Mouse (Mus musculus): ENCODE measurements at regions not wholly inside any gene's neighbourhood (a gene's known extent, or its start where the extent isn't known, plus 50 kb on each side); places are given as distances from the start of the nearest gene placed in this dataset.

GRCm38 (mm10) chr5:50570701-50571100 is 511.9 kb upstream of the Adgra3 start:
- H3K27me3 ChIP-seq: no peaks in the 10 kb centered on the region
- H3K36me3 ChIP-seq: no peaks in the 10 kb centered on the region
- H3K9ac ChIP-seq: no peak overlapping the region
- ATAC-seq (ENCODE audit: low FRiP score): no peak
- H3K4me3 ChIP-seq: no peak overlapping the region
- H3K9me3 ChIP-seq: no peaks in the 10 kb centered on the region
- no peak overlapping the region for H3K27ac ChIP-seq
- H3K4me1 ChIP-seq (replicated peaks): no peaks in the 10 kb centered on the region
- 81% methylated on average over 5 of the region's 5 CpGs for WGBS
- no peak overlapping the region for H3K4me2 ChIP-seq

- Histone ChIP-seq H3K4me3 (no peak overlapping the region), H3K4me1 (replicated peaks) (no peaks in the 10 kb centered on the region), H3K36me3 (no peaks in the 10 kb centered on the region), H3K27ac (no peak overlapping the region), H3K4me2 (no peak overlapping the region), H3K27me3 (no peaks in the 10 kb centered on the region), H3K9me3 (no peaks in the 10 kb centered on the region), H3K9ac (no peak overlapping the region)
- no peak for ATAC-seq (ENCODE audit: low FRiP score)
These were observed 492.3 kb upstream of the Adgra3 start for GRCm38 (mm10) chr5:50551125-50551524.

GRCm38 (mm10) chr5:50512539-50512938 is 453.7 kb upstream of the Adgra3 start:
- ATAC-seq (ENCODE audit: low FRiP score): no peak
- Histone ChIP-seq H3K27ac (no peak overlapping the region), H3K4me3 (no peak overlapping the region), H3K27me3 (no peaks in the 10 kb centered on the region), H3K4me2 (no peak overlapping the region), H3K36me3 (no peaks in the 10 kb centered on the region), H3K4me1 (replicated peaks) (no peaks in the 10 kb centered on the region), H3K9me3 (no peaks in the 10 kb centered on the region), H3K9ac (no peak overlapping the region)
- 71% methylated on average over 2 of the region's 2 CpGs for WGBS

GRCm38 (mm10) chr5:50509696-50510421 is 451.1 kb upstream of the Adgra3 start:
- no peaks in the 10 kb centered on the region for H3K4me1 ChIP-seq (replicated peaks)

GRCm38 (mm10) chr5:50490223-50490622 is 431.4 kb upstream of the Adgra3 start:
- WGBS: 94% methylated on average over 3 of the region's 3 CpGs
- no peaks in the 10 kb centered on the region for H3K27me3 ChIP-seq
- no peak for ATAC-seq (ENCODE audit: low FRiP score)

More at GRCm38 (mm10) chr5:50509696-50510421, 451.1 kb upstream of the Adgra3 start:
- H3K36me3 ChIP-seq: no peaks in the 10 kb centered on the region
- no peak for ATAC-seq (ENCODE audit: low FRiP score)
- H3K4me3 ChIP-seq: no peak overlapping the region
- 82% methylated on average over 3 of the region's 3 CpGs for WGBS
- H3K9me3 ChIP-seq: no peaks in the 10 kb centered on the region
- no peak overlapping the region for H3K9ac ChIP-seq
- H3K27me3 ChIP-seq: no peaks in the 10 kb centered on the region
- H3K27ac ChIP-seq: no peak overlapping the region
- H3K4me2 ChIP-seq: no peak overlapping the region

GRCm38 (mm10) chr5:50476985-50477384 is 418.2 kb upstream of the Adgra3 start:
- Histone ChIP-seq H3K9me3 (no peaks in the 10 kb centered on the region), H3K27me3 (no peaks in the 10 kb centered on the region), H3K27ac (no peak overlapping the region), H3K4me1 (replicated peaks) (no peaks in the 10 kb centered on the region), H3K4me3 (no peak overlapping the region), H3K9ac (no peak overlapping the region), H3K4me2 (no peak overlapping the region), H3K36me3 (no peaks in the 10 kb centered on the region)
- no peak for ATAC-seq (ENCODE audit: low FRiP score)
- 21% methylated on average over 3 of the region's 3 CpGs for WGBS

More at GRCm38 (mm10) chr5:50490223-50490622, 431.4 kb upstream of the Adgra3 start:
- H3K9ac ChIP-seq: no peak overlapping the region
- H3K4me2 ChIP-seq: no peak overlapping the region
- no peaks in the 10 kb centered on the region for H3K9me3 ChIP-seq
- no peak overlapping the region for H3K27ac ChIP-seq
- H3K4me1 ChIP-seq (replicated peaks): no peaks in the 10 kb centered on the region
- H3K4me3 ChIP-seq: no peak overlapping the region
- H3K36me3 ChIP-seq: no peaks in the 10 kb centered on the region

- H3K9me3 ChIP-seq: no peaks in the 10 kb centered on the region
- 62% methylated on average over 3 of the region's 3 CpGs for WGBS
- no peaks in the 10 kb centered on the region for H3K36me3 ChIP-seq
- H3K9ac ChIP-seq: no peak overlapping the region
- no peak overlapping the region for H3K4me3 ChIP-seq
- 0 out of 2 replicates have a peak, but pooled peaks cover 3% of the 10 kb centered on the region for H3K4me1 ChIP-seq (replicated peaks)
- no peak overlapping the region for H3K4me2 ChIP-seq
- H3K27ac ChIP-seq: no peak overlapping the region
- H3K27me3 ChIP-seq: no peaks in the 10 kb centered on the region
- ATAC-seq (ENCODE audit: low FRiP score): no peak
These were observed 402.7 kb upstream of the Adgra3 start for GRCm38 (mm10) chr5:50461491-50461890.

GRCm38 (mm10) chr5:50457621-50458020 is 398.8 kb upstream of the Adgra3 start:
- WGBS: 67% methylated on average over 6 of the region's 6 CpGs
- 0 out of 2 replicates have a peak, but pooled peaks cover 3% of the 10 kb centered on the region for H3K4me1 ChIP-seq (replicated peaks)
- H3K27me3 ChIP-seq: no peaks in the 10 kb centered on the region
- no peaks in the 10 kb centered on the region for H3K9me3 ChIP-seq
- no peak overlapping the region for H3K4me3 ChIP-seq
- ATAC-seq (ENCODE audit: low FRiP score): peak; percentile 65; the same call in 1 of the 2 replicates
- no peak overlapping the region for H3K4me2 ChIP-seq
- H3K27ac ChIP-seq: no peak overlapping the region
- no peaks in the 10 kb centered on the region for H3K36me3 ChIP-seq
- no peak overlapping the region for H3K9ac ChIP-seq

- H3K27me3 ChIP-seq: no peaks in the 10 kb centered on the region
- WGBS: 87% methylated on average over 2 of the region's 2 CpGs
- no peak overlapping the region for H3K9ac ChIP-seq
- H3K4me1 ChIP-seq (replicated peaks): 0 out of 2 replicates have a peak, but pooled peaks cover 3% of the 10 kb centered on the region
- no peaks in the 10 kb centered on the region for H3K36me3 ChIP-seq
- H3K9me3 ChIP-seq: no peaks in the 10 kb centered on the region
- H3K27ac ChIP-seq: no peak overlapping the region
- ATAC-seq (ENCODE audit: low FRiP score): no peak
- no peak overlapping the region for H3K4me2 ChIP-seq
- H3K4me3 ChIP-seq: no peak overlapping the region
These were observed 395.6 kb upstream of the Adgra3 start for GRCm38 (mm10) chr5:50454387-50454786.

GRCm38 (mm10) chr5:50406923-50407322 is 348.1 kb upstream of the Adgra3 start:
- no peak for ATAC-seq (ENCODE audit: low FRiP score)
- Histone ChIP-seq H3K9me3 (no peaks in the 10 kb centered on the region), H3K4me3 (no peak overlapping the region), H3K9ac (no peak overlapping the region), H3K4me1 (replicated peaks) (no peaks in the 10 kb centered on the region), H3K36me3 (no peaks in the 10 kb centered on the region), H3K27me3 (no peaks in the 10 kb centered on the region), H3K27ac (no peak overlapping the region), H3K4me2 (no peak overlapping the region)
- 28% methylated on average over 1 of the region's 1 CpGs for WGBS

- Histone ChIP-seq H3K4me3 (no peak overlapping the region), H3K4me1 (replicated peaks) (no peaks in the 10 kb centered on the region), H3K4me2 (no peak overlapping the region), H3K9ac (no peak overlapping the region), H3K9me3 (no peaks in the 10 kb centered on the region), H3K27me3 (no peaks in the 10 kb centered on the region), H3K36me3 (no peaks in the 10 kb centered on the region), H3K27ac (no peak overlapping the region)
- 61% methylated on average over 3 of the region's 3 CpGs for WGBS
- no peak for ATAC-seq (ENCODE audit: low FRiP score)
These were observed 347.7 kb upstream of the Adgra3 start for GRCm38 (mm10) chr5:50406520-50406919.
